Comparison of ENCODE assay signal across 17 mouse cellular contexts in the genomic region with DNA sequence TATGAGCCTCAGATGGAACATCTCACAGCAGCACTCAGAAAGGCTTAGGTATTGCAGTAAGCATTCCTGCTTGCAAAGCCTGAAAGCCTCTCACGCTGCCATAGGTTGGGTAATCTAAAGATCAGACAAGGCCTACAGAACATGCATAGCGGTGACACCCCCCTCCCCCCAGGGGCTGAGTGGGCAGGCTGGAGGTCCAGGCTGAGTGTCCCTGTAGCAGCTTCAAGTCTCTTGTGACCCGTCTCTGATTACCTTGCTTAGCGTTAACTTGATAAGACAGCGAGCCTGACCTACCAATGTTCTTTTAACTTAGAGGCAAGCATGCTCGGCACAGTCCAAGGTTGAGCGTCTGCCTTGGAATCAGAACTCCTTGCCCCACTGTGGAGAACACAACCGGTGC.
"Had no signal": no experiment of that assay in that cellular context is flagged by ENCODE, and none has a peak within 500 bp of the region (broad histone marks: within the 10 kb centered on the region; RNA-seq: fewer than 3 reads in every experiment).

No protein-coding gene starts in this region.

- DNase-seq: retina, postnatal 1 day; right cerebral cortex, adult 18-20 months; right cerebral cortex, postnatal 14 days; right cerebral cortex, postnatal 25 days; right cerebral cortex, postnatal 4 days; spleen, adult 18-20 months; thymus, adult 18-20 months; thymus, adult 2 months; thymus, postnatal 14 days; thymus, postnatal 25 days; thymus, postnatal 36 days; thymus, postnatal 4 days had no signal

- H3K27ac ChIP-seq: neural tube, embryonic 12.5 days; neural tube, embryonic 13.5 days; neural tube, embryonic 15.5 days; stomach, embryonic 15.5 days; stomach, postnatal 0 days had no signal

- H3K9me3 ChIP-seq: neural tube, embryonic 15.5 days; stomach, embryonic 15.5 days had no signal

- H3K4me3 ChIP-seq: neural tube, embryonic 12.5 days; neural tube, embryonic 13.5 days; neural tube, embryonic 15.5 days; stomach, embryonic 15.5 days had no signal

- H3K4me1 ChIP-seq: neural tube, embryonic 12.5 days; neural tube, embryonic 13.5 days; neural tube, embryonic 15.5 days; stomach, embryonic 15.5 days had no signal

- H3K27me3 ChIP-seq: neural tube, embryonic 12.5 days; neural tube, embryonic 13.5 days; neural tube, embryonic 15.5 days; stomach, embryonic 15.5 days had no signal

- H3K36me3 ChIP-seq: neural tube, embryonic 12.5 days; neural tube, embryonic 13.5 days; neural tube, embryonic 15.5 days; stomach, embryonic 15.5 days had no signal
